Mouse (Mus musculus) left cerebral cortex, postnatal 14 days (tissue): Measurements from ENCODE around the gene Fgf9. TPM values are rescaled to one million over a fixed set of nuclear protein-coding genes. Genes with fewer than 3 reads are reported as not detected.

ENCODE experiments used
- DNase-seq, 2 experiments: peaks; one replicate each; pipeline ENCODE4 v3.0.0; 2021 to 2022; ENCODE audit warnings: low spot score in 2 of 2, mixed read lengths in 1 of 2
- intact Hi-C: fragments of 180-260 bp; cut with DNase I; formaldehyde crosslinking; loops from one replicate; pipeline ENCODE4 v1.15.1; 2025
- long read RNA-seq, 2 experiments: library from polyadenylated mRNA; stranded (forward); transcript quantifications; one replicate each; pipeline ENCODE4 v2.0.0; 2021
- total RNA-seq, 2 experiments: library from RNA; stranded (reverse); gene quantifications; 2 replicates each; pipeline ENCODE4 v1.2.3; 2021

The Fgf9 gene
- 10 to 100 TPM; 20.9 to 22.2 TPM for total RNA-seq
- long read RNA-seq, experiment 1, transcript Fgf9-201 (3 exons, 1,593 nt): major isoform, 7 of 17 reads
- long read RNA-seq, experiment 1, partial matches to known transcripts: 0 of 17 reads
- long read RNA-seq, experiment 1, other reads (novel, unspliced or antisense): 6 of 17 reads
- long read RNA-seq, experiment 2, transcript Fgf9-201 (3 exons, 1,593 nt): major isoform, 9 of 14 reads
- long read RNA-seq, experiment 2, partial matches to known transcripts: 0 of 14 reads
- long read RNA-seq, experiment 2, other reads (novel, unspliced or antisense): 3 of 14 reads

DNA sequence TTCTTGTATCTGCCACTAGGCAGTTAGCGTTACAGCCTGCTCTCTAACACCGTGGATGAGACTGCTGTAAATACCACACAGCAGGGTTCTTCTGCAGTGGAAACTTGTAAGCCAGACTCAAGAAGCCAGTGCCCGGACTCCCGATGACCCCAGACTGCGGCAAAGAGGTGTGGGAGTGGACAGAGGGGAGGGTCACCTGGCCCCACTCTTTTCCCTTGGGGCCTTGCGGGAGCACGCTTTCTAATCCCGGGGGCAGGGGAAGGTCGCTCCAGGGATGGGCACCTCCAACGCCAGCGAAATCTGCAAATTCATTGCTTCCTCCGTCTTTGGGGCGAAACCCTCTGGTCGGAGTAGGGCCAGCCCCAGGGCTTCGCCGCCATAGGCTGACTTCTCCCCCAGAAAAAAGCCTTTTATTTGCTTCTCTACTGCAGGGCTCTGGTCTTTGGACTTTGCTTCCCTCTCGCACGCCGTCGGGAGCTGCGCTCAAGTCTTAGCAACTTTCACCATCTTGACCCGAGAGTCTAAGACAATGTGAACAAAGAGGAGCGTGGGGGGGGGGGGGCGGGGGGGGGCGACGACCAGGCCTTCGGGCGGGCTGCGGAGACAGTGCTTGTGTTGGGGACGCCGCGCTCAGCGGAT, at the start of gene Fgf9:
TSS of gene Fgf9 (plus strand) at position 67 of the 639 bp plus-strand sequence.
- no peak for DNase-seq

DNA sequence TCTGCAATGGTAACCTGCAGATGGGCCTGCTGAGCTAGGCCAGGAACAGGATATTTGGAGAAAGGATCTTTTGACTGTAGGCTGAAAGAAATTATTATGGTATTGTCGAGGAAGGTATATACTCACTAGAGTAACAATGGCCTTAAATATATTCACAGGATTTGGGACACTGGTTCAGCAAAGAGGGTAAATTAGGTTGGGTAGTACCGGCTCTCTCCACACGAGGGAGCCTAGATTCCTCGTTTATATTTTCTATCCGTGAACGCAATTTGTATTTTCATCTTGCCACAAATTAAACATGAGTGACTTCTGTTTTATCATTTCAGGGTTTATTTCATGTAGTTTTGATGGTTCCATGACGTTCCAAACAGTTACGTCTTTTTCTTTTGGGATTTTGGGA, 35.8 kb upstream of the Fgf9 start:
- intact Hi-C loops: loop anchor here (5.0 to 10.0 kb wide), 3 partner anchors 668 to 1078 kb away; no protein-coding TSS in a partner anchor
- peak; percentile 55 to 83 for DNase-seq

More for the DNA sequence above, at the start of gene Fgf9:
- intact Hi-C loops: loop anchor here (10.0 kb wide), 1 partner anchor 134 kb away; no protein-coding TSS in a partner anchor

DNA sequence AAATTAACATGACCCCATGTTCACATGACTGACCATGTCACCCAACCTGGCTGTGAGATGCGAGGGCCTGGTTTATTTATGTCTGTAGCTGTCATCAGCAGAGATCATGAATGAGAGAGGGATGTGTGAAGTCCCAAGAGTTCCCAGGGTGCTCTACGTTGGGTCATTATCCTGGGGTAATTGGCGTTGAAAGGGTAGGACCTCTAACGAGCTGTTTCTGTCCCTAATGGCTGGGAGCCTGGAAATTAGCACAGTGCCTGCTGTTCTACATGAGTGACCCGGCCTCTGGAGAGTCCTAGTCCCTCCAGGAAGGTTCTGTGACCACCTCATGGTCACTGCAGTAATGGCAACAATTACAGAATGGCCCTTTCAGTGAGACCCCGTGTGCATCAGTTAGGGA, 34.2 kb upstream of the Fgf9 start:
- intact Hi-C loops: loop anchor here (10.0 kb wide), 1 partner anchor 1049 kb away; no protein-coding TSS in a partner anchor
- no peak for DNase-seq

DNA sequence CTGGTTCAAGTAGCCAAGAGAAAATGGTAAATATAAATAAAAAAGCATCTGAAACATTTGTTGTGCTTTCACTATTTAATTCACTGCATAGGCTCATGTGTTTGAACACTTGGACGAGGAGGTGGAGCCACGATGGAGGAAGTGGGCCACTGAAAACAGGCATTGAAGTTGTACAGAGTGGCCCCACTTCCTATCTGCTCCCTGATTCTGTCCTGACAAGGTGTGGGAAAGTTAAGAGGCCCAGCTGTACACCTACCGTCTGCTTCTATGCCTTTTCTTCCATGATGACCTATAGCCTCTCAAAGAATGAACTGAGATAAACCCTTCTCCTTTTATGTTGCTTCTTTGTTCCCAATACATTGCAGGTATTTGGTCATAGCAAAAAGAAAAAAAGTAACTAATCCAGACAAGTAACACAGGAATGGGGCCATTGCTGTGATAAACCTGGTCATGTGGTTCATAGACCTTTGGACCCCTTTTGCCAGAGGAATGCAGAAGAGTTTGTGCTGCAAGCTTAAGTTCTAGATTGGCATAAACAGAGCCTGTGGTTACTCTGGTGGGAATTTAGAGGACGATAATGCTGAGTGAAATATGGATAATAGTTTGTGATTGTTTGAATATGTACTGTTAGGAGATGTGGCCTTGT, 23.6 kb upstream of the Fgf9 start:
- intact Hi-C loops: no loop called here
- DNase-seq: no peak

DNA sequence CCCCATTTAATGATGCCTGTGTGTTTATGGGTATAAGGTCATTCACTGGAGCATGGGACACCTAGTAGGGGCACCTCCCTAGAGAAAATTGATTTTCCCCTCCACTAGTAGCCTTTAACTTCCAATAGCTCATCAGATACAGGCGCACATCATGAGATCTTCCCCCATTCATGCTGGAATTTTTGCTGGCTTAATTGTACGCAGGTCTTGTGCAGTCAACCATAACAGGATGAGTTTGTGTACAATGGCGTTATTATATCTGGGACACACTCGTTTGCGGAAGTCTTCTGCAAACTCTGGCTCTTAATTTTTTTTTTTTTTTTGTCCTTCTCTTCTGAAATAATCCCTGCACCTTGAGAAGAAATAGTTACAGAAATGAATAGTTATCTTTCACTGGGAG, 19.7 kb upstream of the Fgf9 start:
- DNase-seq: no peak
- intact Hi-C loops: no loop called here

DNA sequence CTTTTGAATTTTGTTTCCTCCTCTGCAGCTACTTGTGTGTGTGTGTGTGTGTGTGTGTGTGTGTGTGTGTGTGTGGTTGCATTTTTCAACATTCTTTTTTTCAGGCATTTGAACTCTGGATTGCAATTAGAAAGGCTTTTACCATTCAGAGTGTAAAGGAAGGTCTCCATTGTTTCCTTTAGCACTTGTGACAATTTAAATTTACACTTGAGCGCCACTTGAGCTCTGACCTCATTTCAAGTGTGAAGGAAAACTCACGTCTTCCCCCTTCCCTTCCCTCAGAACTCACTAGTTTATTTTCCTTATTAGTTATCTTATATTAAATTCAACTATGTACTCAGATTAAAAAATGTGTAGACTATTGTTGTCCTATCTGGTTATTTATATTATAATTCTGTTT, 2.8 kb upstream of the Fgf9 start:
- no peak for DNase-seq
- intact Hi-C loops: no loop called here

DNA sequence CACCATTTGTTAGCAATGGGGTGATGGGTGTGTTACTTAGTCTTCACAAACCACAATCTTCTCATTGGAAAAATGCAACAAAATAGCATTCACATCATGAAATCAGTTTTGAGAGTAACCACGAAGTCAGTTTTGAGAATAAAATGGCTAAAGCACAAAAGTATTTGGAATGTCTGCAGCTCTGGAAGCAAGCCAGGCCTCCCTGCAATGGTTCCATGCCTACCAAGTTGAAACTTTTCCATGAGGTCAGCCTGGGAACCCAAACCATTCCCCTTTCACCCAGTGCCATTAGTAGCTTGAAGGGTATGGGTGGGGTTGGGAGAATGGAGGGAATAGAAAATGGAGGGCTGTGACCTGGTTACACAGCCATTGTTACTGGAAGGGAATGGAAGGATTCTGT, 1.7 kb upstream of the Fgf9 start:
- no peak for DNase-seq
- intact Hi-C loops: no loop called here

DNA sequence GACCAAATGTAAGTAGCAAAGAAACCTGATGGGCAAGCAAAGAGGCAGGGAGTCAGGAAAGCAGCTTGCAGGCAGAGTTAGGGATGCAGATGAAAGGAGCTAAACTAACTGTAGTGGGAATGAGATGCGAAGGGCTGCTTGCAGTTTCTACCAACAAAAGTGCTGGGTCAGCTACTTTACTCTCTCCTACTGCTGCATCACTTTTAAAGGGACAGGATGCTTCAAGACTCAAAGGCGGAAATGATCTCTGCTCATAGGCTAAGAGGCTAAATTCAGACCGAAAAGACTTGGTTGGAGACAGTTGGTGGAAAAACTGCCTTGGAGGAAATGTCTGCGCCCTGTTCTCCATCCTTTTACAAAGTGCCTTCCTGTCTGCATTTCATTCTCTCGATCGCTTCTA, 420 bp upstream of the Fgf9 start:
- DNase-seq: no peak
- intact Hi-C loops: loop anchor here (10.0 kb wide), 1 partner anchor 135 kb away; no protein-coding TSS in a partner anchor

DNA sequence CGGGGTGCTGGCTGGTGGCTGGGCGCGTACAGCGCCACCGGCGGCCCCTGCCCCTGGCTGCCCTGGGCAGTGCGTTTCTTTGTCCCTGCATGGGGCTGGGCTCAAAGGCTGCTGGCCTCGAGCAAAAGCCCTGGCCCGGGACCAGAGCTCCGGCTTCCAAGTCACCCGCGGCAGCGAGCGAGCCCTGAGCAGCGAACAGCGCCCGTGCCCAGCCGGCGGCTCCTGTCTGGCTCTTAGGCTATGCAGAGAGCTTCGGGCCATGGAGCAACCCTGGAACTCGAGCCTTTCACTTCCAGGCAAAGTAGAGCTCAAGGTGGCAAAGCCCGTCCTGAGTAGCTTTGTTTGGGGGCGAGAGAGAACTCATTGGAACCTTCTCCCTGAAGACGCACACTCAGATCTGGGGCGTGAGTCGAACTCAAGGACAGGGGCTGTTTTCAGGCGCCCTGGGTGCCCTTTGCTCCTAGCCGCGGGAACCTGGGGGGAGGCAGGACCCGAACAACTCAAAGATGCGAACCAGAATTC, 834 bp downstream of the Fgf9 start:
- peak in 1 of 2 experiments; percentile 30 for DNase-seq
- intact Hi-C loops: loop anchor here (10.0 kb wide), 1 partner anchor 134 kb away; no protein-coding TSS in a partner anchor

DNA sequence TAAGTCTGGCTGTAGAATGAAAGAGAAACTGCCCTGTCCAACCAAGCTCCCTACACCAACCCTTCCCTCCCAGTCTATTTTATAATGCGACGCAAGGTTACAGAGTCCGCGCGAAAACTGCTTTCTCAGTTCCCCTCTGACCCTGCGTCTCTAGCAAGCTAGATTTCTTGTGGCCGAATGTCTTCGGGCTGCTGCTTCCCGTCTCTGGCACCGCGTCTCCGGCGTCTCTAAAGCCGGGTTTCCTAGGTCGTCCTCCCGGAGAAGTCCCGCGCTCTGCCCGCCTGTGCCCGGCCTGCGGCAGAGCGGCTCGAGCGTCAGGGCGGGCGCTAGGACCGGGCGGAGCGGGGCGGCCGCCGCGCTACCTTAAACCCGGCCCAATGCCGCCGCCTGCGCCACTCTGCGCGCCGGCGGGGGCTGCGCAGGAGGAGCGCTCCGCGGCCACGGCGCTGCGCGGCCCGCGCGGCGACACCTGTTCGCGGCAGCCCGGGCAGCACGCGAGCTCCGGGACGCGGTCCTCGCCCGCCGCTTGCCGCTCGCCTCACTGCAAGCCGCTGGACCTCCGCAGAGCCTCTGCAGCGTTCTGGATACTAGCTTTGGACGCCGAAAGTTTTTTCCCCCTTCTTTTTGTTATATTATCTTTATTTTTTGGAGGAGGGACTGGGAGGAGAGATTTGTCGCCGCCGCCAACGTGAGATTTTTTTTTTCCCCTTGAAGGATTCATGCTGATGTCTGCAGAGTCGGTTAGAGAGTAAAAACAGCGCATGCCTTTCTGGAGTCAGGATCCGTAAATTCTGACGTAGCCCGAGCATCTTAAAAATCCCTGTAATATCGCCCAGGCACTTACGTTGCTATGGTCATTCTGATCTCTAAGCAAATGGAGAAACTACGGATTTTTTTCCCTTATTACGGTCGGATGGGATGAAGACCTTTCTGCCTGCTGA, 1.8 kb downstream of the Fgf9 start:
- DNase-seq: peak in 1 of 2 experiments; percentile 76
- intact Hi-C loops: loop anchor here (10.0 kb wide), 1 partner anchor 133 kb away; no protein-coding TSS in a partner anchor

DNA sequence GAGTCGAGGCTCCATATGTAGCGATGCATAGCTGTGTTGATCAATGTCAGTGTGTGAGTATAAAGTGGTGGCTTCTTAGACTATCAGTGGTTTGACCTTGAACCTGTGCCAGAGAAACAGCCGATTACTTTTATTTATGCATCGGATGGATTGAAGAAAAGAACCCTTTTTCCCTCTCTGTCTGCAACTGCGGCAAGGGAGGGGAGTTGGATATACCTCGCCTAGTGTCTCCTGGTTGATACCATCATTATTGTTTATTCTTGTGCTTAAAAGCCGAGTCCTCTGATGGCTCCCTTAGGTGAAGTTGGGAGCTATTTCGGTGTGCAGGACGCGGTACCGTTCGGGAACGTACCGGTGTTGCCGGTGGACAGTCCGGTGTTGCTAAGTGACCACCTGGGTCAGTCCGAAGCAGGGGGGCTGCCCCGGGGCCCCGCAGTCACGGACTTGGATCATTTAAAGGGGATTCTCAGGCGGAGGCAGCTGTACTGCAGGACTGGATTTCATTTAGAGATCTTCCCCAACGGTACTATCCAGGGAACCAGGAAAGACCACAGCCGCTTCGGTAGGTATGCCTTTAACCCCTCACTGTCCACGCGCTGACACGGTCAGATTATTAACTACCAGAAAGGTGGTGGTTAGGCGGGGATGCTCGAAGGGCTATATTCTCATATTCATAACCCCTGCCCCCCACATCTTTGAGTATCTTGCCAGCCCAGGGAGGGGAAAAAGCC, 2.6 kb downstream of the Fgf9 start:
- no peak for DNase-seq
- intact Hi-C loops: loop anchor here (10.0 kb wide), 1 partner anchor 132 kb away; no protein-coding TSS in a partner anchor

DNA sequence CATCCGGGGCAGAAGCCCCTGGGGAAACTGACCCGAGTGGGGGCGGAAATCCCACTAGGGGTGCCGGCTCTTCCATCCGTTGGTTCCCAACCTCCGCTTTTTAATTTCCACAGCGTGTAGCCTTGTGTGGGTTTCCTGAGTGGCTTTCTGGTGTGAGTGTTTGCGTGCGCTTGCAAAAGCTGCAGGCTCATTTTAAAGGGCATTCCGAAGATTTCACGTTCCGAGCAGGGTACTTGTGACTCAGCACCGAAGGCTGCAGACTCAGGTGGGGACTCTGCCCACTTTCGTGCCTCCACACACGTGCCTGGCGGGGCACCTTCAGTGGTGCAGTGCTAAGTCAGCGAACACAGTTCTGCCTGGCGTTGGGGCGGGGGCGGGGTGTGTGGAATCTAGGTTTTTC, 3.6 kb downstream of the Fgf9 start:
- DNase-seq: no peak
- intact Hi-C loops: loop anchor here (10.0 kb wide), 1 partner anchor 131 kb away; no protein-coding TSS in a partner anchor

DNA sequence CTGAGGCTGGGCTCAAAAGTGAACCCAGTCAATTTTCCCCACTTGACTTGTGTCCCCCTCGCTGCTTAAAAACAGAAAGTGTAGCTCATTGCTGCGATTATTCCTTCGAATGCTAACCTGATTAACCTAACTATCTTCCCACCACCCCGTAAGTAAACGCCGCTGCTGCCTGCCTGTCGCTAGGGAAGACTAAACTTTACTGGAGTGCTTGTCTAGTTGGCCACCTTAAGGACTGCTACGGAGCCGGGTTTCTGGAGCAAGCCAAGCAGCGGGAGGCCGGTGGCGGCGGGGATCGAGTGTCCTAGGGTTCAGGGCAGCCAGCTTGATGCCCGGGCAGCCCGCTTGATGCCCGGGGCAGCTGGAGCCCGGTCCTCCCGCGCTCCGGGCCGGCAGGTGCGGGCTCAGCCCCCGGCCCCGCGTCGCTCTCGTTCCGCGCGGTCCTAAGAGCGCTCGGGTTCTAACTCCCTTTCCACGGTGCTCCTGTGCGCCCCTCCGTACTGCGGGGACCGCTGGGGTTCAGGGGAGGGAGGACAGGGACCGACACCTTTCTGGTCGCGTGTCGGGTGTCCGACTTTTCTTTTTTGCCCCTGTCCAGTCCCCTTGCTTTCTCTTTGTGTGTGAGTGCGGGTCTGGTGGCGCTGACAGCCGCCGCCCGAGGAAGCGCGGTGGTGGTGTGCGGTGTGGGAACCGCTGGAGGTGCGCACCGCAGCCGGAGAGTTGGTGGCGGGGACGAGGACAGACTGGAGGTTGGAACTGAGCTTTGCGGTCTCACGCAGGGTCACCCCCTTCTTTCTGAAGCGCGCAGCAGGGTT, 4.5 kb downstream of the Fgf9 start:
- intact Hi-C loops: loop anchor here (10.0 kb wide), 1 partner anchor 130 kb away; no protein-coding TSS in a partner anchor
- DNase-seq: peak in 1 of 2 experiments; percentile 45

DNA sequence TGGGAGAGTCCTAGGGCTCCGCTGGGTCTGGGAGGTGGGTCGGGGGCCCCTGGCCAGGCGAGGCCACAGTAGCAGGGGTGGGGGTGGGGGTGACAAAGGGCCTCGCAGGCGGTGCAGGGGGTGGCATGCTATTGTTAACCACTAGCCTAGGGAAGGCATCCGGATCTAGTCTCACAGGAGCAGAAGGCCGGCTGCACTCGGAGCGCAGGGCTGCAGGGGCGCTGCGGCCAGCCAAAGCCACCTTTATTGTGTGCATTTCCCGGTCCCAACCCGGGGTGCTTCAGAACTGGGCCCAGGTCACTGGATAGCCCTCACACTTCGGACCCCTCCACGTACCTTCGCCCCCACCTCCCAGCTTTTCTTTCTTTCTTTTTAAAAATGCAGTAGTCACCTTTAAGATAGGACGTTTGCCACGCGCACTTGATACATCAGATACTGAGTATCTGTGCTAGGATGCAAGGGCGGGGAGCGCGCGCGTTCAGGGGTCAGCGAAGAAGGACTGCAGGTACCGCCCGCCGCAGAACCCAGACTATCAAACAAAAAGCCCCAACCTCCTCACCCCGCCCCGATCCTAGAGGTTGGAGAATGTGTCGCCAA, 5.2 kb downstream of the Fgf9 start:
- DNase-seq: peak in 1 of 2 experiments; percentile 25
- intact Hi-C loops: loop anchor here (10.0 kb wide), 1 partner anchor 129 kb away; no protein-coding TSS in a partner anchor

DNA sequence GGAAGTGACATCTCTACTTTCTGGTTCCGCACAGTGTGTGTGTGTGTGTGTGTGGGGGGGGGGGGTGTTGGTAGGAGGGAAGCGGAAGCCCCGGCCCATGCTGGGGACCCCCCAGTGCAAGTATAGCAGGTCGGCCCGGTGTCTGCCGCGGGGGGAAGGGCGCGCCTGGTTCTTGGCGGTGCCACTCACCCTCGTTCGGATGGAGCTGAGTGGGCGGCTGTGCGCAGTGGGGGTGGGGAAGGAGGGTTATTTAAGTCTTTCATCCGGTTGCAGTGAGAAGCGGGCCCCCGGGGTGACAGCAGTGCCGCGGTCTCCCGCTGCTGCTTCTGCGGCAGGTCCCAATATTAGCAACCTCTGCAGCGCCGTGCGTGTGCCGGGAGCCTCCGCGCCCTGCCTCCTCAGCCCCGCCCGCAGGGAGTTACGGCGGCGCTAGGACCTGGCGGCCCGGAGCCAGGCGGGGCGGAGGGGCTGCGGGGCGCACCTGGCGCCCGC, 5.7 kb downstream of the Fgf9 start:
- peak; percentile 68 to 75 for DNase-seq
- intact Hi-C loops: loop anchor here (10.0 kb wide), 1 partner anchor 129 kb away; no protein-coding TSS in a partner anchor

DNA sequence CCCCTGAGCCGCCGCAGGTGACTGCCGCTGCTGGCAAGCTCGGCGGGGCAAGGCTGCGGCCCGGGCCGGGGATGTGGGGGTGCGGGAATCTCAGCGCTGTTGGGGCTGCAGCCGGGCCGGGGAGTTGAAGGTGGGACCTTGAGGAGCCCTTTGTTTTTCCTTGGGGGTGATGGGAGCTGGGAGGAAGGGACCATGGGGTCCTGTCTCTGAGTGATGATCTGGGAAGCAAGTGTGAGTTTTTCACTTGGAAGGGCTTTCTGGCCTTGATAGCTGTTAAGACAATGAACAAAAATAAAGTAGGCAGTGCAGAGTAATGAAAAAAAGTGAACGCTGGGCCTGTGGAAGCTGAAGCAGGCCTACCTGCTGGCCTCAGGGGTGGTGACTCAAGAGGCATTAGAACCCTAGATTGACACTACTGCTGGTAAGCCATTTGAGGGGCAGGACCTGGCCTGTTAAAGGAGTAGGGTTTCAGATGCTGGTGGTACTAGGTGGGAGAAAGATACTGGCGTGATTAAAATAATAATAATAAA, 6.4 kb downstream of the Fgf9 start:
- no peak for DNase-seq
- intact Hi-C loops: loop anchor here (10.0 kb wide), 1 partner anchor 128 kb away; no protein-coding TSS in a partner anchor
